Mouse (Mus musculus): ENCODE measurements around the gene Gm10142. TPM values are rescaled to one million over a fixed set of nuclear protein-coding genes. Genes with fewer than 3 reads are reported as not detected.
"Not testable (repeated sequence)": the region's sequence is repeated elsewhere in the genome, so short reads cannot be mapped to it uniquely, and the experiment has no call there.

Gm10142 gene
- polyA plus RNA-seq, 1 experiment from 2014 or later, result not detected

DNA sequence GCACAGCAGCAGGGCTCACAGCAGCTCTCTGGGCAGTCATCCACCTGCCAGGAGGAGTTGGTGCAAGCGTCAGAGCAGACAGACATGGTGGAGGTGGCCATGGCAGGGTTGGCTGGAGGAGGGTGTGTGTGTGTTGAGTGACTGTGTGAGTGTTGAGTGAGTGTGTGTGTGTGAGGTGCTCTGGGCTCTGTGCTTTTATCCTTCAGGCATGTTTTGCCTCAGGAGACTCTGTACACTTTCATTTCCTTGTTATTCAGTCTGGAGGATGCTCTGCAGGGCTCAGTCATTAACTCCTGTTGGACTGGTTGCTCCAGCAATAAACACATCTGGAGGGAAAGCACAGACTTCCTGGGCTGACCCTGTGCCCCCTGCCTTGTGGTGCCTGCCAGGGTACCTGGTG, 35.6 kb downstream of the Gm10142 start, which contains the start of gene Gm9736:
TSS of gene Gm9736 (minus strand) at position 101 of the 400 bp plus-strand sequence.
- not testable (repeated sequence) for H3K4me3 ChIP-seq; H3K4me1 ChIP-seq; DNase-seq (ENCODE audit: extremely low spot score, low spot score); H3K36me3 ChIP-seq (replicated peaks); H3K27me3 ChIP-seq (ENCODE audit: poor library complexity, severe bottlenecking); H3K9me3 ChIP-seq
- WGBS, result 67% methylated on average over 1 of the region's 1 CpGs
- 0 out of 2 replicates have a peak within 1 kb of the TSS, but pooled peaks have one; percentile 20 for H3K27ac ChIP-seq

DNA sequence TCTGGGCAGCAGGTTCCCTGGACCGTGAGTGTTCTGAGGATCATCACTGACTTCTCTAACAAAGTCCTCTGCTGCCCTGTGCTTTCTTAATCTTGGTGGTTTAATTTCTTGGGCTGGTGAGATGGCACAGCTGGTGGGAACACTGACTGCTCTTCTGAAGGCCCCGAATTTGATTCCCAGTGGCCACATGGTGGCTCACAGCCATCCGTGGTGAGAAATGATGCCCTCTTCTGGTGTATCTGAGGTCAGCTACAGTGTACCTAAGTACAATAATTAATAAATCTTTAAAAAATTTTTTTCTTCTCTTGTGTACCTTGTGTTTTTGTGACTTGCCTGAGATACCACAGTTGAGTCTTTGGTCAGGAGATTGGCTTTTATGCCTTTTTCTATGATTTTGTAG, 36.7 kb downstream of the Gm10142 start:
- H3K27me3 ChIP-seq (ENCODE audit: poor library complexity, severe bottlenecking); DNase-seq (ENCODE audit: extremely low spot score, low spot score); H3K4me3 ChIP-seq; H3K36me3 ChIP-seq (replicated peaks); H3K27ac ChIP-seq; H3K4me1 ChIP-seq; H3K9me3 ChIP-seq: not testable (repeated sequence)
- 68% methylated on average over 3 of the region's 3 CpGs for WGBS

DNA sequence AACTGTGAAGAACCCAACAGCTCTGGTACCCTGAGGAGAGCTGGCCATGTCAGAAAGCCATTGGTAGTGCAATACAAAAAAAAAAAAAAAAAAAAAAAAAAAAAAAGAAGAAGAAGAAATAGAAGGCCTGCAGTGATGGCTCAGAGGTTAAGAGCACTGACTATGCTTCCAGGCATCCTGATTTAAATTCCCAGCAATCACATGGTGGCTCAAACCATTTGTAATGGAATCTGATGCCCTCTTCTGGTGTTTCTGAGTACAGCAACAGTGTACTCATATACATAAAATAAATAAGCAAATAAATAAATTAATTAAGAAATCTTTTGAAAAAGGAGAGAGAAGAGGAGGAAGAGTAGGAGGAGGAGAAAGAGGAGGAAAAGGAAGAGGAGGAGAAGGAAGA, 37.8 kb downstream of the Gm10142 start:
- no peak overlapping the region for H3K27ac ChIP-seq
- H3K36me3 ChIP-seq (replicated peaks), result no peaks in the 10 kb centered on the region
- DNase-seq (ENCODE audit: extremely low spot score, low spot score), result no peak
- H3K27me3 ChIP-seq (ENCODE audit: poor library complexity, severe bottlenecking), result no peaks in the 10 kb centered on the region
- H3K4me1 ChIP-seq, result peaks cover 9% of the 10 kb centered on the region
- H3K9me3 ChIP-seq, result no peaks in the 10 kb centered on the region
- H3K4me3 ChIP-seq, result no peak overlapping the region

DNA sequence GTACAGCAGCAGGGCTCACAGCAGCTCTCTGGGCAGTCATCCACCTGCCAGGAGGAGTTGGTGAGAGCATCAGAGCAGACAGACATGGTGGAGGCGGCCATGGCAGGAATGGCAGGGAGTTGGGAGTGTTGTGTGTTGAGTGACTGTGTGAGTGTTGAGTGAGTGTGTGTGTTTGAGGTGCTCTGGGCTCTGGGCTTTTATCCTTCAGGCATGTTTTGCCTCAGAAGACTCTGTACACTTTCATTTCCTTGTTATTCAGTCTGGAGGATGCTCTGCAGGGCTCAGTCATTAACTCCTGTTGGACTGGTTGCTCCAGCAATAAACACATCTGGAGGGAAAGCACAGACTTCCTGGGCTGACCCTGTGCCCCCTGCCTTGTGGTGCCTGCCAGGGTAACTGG, 44.0 kb downstream of the Gm10142 start, which contains the start of gene Gm3233:
TSS of gene Gm3233 (minus strand) at position 101 of the 400 bp plus-strand sequence.
- not testable (repeated sequence) for DNase-seq (ENCODE audit: extremely low spot score, low spot score); H3K4me3 ChIP-seq; H3K27me3 ChIP-seq (ENCODE audit: poor library complexity, severe bottlenecking); H3K27ac ChIP-seq; H3K4me1 ChIP-seq; H3K9me3 ChIP-seq; H3K36me3 ChIP-seq (replicated peaks)
- WGBS, result 43% methylated on average over 1 of the region's 1 CpGs

Other genes starting within 250 kb of the Gm10142 start
- 41.2 and 43.2 TPM in 2 replicates for gene Fam207a, start 200.0 kb upstream of the Gm10142 start, polyA plus RNA-seq (2016; fragmentation: Nextera tagmentation; extraction: Ambion mirVana)
- gene Itgb2, start 185.6 kb upstream of the Gm10142 start, polyA plus RNA-seq (2016; fragmentation: Nextera tagmentation; extraction: Ambion mirVana), result 0.44 and 0.76 TPM in 2 replicates
- gene Pttg1ip, start 134.1 kb upstream of the Gm10142 start, polyA plus RNA-seq (2016; fragmentation: Nextera tagmentation; extraction: Ambion mirVana), result 62.0 and 64.5 TPM in 2 replicates
- gene Sumo3, start 109.7 kb upstream of the Gm10142 start, polyA plus RNA-seq (2016; fragmentation: Nextera tagmentation; extraction: Ambion mirVana), result 439 and 448 TPM in 2 replicates
- gene Gm49325, start 109.6 kb upstream of the Gm10142 start, polyA plus RNA-seq (2016; fragmentation: Nextera tagmentation; extraction: Ambion mirVana), result 3.1 and 3.4 TPM in 2 replicates
- gene Ube2g2, start 93.5 kb upstream of the Gm10142 start, polyA plus RNA-seq (2016; fragmentation: Nextera tagmentation; extraction: Ambion mirVana), result 102 and 104 TPM in 2 replicates
- 1.1 and 1.4 TPM in 2 replicates for gene Tspear, start 29.2 kb upstream of the Gm10142 start, polyA plus RNA-seq (2016; fragmentation: Nextera tagmentation; extraction: Ambion mirVana)
- gene Gm19402, start 25.1 kb upstream of the Gm10142 start, polyA plus RNA-seq (2016; fragmentation: Nextera tagmentation; extraction: Ambion mirVana), result not detected in 2 replicates
- gene Gm9508, start 18.6 kb upstream of the Gm10142 start, polyA plus RNA-seq (2016; fragmentation: Nextera tagmentation; extraction: Ambion mirVana), result not detected in 2 replicates
- gene Gm10272, start 9.2 kb upstream of the Gm10142 start, polyA plus RNA-seq (2016; fragmentation: Nextera tagmentation; extraction: Ambion mirVana), result not detected in 2 replicates
- gene Gm10024, start 4.3 kb upstream of the Gm10142 start, polyA plus RNA-seq (2016; fragmentation: Nextera tagmentation; extraction: Ambion mirVana), result not detected in 2 replicates
- gene Krtap12-1, start 4.8 kb downstream of the Gm10142 start, polyA plus RNA-seq (2016; fragmentation: Nextera tagmentation; extraction: Ambion mirVana), result not detected in 2 replicates
- not detected in 2 replicates for gene Gm10100, start 10.7 kb downstream of the Gm10142 start, polyA plus RNA-seq (2016; fragmentation: Nextera tagmentation; extraction: Ambion mirVana)
- gene Gm18596, start 26.8 kb downstream of the Gm10142 start, polyA plus RNA-seq (2016; fragmentation: Nextera tagmentation; extraction: Ambion mirVana), result not detected in 2 replicates
- not detected in 2 replicates for gene Gm9736, start 35.5 kb downstream of the Gm10142 start, polyA plus RNA-seq (2016; fragmentation: Nextera tagmentation; extraction: Ambion mirVana)
- gene Gm3233, start 43.9 kb downstream of the Gm10142 start, polyA plus RNA-seq (2016; fragmentation: Nextera tagmentation; extraction: Ambion mirVana), result not detected in 2 replicates
- not detected in 2 replicates for gene Gm3238, start 55.5 kb downstream of the Gm10142 start, polyA plus RNA-seq (2016; fragmentation: Nextera tagmentation; extraction: Ambion mirVana)
- not detected in 2 replicates for gene Gm7138, start 61.1 kb downstream of the Gm10142 start, polyA plus RNA-seq (2016; fragmentation: Nextera tagmentation; extraction: Ambion mirVana)
- gene Gm3250, start 66.7 kb downstream of the Gm10142 start, polyA plus RNA-seq (2016; fragmentation: Nextera tagmentation; extraction: Ambion mirVana), result not detected in 2 replicates
- not detected in 2 replicates for gene Gm7137, start 72.4 kb downstream of the Gm10142 start, polyA plus RNA-seq (2016; fragmentation: Nextera tagmentation; extraction: Ambion mirVana)
- gene Gm9639, start 79.3 kb downstream of the Gm10142 start, polyA plus RNA-seq (2016; fragmentation: Nextera tagmentation; extraction: Ambion mirVana), result not detected in 2 replicates
- not detected in 2 replicates for gene Gm19668, start 83.3 kb downstream of the Gm10142 start, polyA plus RNA-seq (2016; fragmentation: Nextera tagmentation; extraction: Ambion mirVana)
- gene Gm9507, start 96.0 kb downstream of the Gm10142 start, polyA plus RNA-seq (2016; fragmentation: Nextera tagmentation; extraction: Ambion mirVana), result not detected in 2 replicates
- gene Gm2696, start 98.9 kb downstream of the Gm10142 start, polyA plus RNA-seq (2016; fragmentation: Nextera tagmentation; extraction: Ambion mirVana), result not detected in 2 replicates
- not detected in 2 replicates for gene Krtap10-4, start 111.3 kb downstream of the Gm10142 start, polyA plus RNA-seq (2016; fragmentation: Nextera tagmentation; extraction: Ambion mirVana)
- gene Krtap10-10, start 120.1 kb downstream of the Gm10142 start, polyA plus RNA-seq (2016; fragmentation: Nextera tagmentation; extraction: Ambion mirVana), result not detected in 2 replicates
- not detected in 2 replicates for gene Gm36176, start 131.0 kb downstream of the Gm10142 start, polyA plus RNA-seq (2016; fragmentation: Nextera tagmentation; extraction: Ambion mirVana)
- not detected in 2 replicates for gene Gm10318, start 137.1 kb downstream of the Gm10142 start, polyA plus RNA-seq (2016; fragmentation: Nextera tagmentation; extraction: Ambion mirVana)
- not detected in 2 replicates for gene Gm3285, start 146.2 kb downstream of the Gm10142 start, polyA plus RNA-seq (2016; fragmentation: Nextera tagmentation; extraction: Ambion mirVana)
- gene Lrrc3, start 186.7 kb downstream of the Gm10142 start, polyA plus RNA-seq (2016; fragmentation: Nextera tagmentation; extraction: Ambion mirVana), result 2.4 and 2.5 TPM in 2 replicates

Measured in forebrain, embryonic 10.5 days (tissue).